Mouse (Mus musculus): ENCODE results near the gene Pdlim7. TPM values are rescaled to one million over a fixed set of nuclear protein-coding genes. Genes with fewer than 3 reads are reported as not detected.

The Pdlim7 gene
- total RNA-seq, 2 experiments from 2014 or later = 66.1 to 68.9 TPM

DNA sequence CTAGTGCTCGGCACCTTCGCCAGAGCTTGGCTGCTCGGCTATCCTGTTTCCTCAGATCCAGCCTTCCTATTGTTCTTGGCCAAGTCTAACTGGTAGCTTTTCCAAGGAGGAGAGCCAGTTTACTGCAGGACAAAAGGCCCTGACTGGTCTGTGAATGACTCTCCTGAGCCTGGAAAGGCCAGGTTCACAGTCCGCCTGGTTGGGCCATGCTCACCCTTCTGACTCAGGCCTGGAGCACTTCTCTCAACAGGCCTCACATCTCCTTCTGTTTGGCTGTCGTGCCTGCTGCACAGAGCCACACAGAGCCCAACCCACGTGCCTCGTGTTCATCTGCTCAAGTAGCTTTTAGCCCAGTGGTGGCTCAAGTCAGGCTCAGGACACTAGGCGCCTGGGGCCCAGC, 9.3 kb upstream of the Pdlim7 start:
- DNase-seq (ENCODE audit: low spot score in 2 of 2) = no peak

DNA sequence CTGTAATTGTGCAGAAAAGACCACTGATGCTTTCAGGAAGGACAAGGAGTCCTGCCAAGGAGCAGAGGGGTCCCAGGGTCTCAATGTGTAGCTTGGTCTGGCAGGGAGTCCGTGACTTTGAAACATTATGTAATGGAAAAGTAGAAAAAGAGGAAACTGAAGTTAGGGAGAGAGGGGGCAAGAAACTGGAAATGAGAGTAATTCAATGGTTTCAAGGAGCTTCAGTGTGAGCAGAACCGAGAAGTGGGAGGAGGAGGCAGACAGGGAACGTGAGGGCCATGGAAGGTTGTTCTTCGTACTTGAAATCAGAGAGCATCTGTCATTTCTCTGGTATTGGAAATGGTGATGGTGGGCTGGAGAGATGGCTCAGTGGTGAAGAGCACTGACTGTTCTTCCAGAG, 6.1 kb upstream of the Pdlim7 start:
- DNase-seq (ENCODE audit: low spot score in 2 of 2) = no peak

DNA sequence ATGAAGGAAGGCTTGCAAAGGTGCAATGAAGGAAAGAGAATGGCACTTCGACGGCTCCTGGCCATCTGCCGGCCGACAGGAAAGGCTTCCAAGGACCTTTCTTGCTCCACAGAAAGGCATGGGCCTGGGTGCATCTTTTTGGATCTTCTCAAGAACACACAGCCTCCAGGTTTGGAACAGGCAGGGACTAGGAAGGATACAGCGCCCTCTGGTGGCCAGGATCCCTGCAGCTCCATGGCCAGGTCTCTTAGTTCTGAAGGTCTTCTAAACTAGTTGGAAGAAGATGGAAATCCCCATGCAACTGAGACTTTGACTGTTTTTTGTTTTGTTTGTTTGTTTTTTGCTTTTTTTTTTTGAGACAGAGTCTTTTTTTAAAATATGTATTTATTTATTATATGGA, 3.5 kb upstream of the Pdlim7 start:
- DNase-seq (ENCODE audit: low spot score in 2 of 2) = peak; percentile 91 to 94

DNA sequence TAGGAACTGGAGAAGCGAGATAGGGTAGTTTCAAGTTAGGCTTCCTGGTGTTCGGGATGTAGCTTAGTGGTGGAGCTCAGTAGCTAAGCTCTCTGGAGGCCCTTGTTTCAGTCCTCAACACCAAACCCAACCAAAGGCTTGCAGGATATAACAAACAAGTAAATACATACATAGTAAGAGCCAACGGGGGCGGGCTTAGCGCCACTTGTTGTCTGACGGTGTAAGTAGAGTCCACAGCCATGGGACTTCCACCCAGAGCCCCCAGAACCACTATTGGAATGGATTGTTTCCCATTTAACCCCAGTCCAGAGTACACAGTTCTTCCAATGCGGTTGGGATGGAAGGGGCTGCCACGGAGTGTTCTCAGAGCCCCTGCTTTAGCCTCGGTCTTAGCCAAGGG, 352 bp upstream of the Pdlim7 start:
- DNase-seq (ENCODE audit: low spot score in 2 of 2) = no peak

DNA sequence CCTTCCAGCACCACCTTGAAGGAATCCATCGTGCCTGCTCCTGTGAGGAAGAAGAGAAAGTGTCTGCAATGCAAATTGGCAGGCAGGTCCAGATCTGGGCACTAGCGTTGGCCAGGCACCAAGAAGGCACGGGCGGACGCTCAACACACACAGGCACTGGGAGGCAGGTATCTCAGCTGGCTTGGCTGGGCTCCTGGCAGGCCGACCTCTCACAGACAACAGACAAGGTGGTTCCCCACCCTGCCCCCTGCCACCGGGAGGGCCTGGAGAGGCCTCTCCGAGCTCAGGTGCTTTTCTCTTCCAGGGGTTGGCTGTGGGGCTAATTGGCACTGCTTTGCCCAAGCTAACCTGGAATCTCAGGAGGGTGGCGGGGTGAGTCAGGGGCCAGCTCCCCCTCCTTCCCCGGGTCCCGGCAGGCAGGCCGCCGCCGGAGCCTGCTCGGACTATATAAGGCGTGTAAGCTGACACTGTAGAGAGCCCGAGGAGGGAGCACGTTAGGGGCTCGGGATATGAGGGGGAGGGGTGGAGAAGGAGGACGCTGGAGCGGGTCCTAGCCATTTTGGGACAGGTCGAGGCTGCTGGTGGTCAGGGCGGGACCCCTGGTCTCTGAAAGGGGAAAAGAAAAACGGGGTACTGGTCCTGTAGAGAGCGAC, 971 bp downstream of the Pdlim7 start:
- DNase-seq (ENCODE audit: low spot score in 2 of 2) = peak in 1 of 2 experiments; percentile 39

DNA sequence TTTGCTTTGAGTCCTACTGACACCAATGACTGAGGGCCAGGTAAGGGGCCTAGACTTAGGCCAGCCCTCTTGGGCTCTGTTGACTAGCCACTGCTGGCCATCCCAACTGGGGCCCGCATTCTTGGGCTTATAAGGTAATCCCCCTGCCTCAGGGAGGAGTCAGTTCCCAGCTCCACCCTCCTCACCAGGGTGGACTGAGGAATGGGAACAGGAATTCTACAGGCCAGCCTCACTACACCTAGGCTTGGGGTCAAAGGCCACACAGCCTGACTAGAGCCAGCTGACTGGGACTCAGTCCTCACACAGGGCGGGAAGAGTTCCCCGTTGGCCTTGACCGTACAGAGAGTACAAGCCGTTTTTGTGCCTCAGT, 2.0 kb downstream of the Pdlim7 start:
- no peak for DNase-seq (ENCODE audit: low spot score in 2 of 2)

DNA sequence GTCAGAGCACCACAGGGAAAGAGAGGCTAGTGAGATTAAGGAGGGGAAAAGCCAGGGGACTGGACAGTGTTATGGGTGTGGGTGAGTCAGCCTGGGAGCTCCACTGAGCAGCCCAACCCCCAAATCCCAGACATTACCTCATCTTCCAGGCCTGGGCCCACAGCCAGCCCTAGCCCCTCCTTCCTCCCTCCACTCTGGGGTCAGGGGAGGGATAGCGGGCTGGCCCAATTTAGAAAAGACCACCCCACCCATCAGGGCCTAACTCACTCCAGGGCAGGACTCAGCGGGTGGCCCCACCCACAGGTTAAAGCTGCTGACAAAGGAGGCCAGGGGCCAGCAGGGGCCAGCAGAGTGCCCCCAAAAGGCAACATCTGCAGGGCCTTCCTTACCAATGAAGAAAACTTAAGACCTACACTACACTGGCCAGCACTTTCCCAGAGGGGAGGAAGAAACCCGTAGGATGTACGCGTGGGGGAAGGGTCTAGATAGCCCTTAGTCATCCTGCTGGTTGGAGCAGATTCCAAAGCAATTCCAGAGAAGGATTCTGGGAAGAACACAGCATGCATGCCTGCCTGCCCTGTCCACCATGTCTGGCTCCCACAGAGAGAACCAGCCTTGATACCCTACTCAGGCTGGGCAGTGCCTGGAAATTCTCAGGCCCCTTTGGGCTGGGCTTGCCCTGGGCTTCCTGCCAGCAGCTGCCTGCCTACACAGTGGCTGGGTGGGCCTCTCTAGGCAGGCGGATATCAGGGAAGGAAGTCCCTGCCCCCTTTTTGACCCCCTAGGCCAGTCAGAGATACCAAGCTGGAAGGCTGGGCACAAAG, 2.6 kb downstream of the Pdlim7 start:
- DNase-seq (ENCODE audit: low spot score in 2 of 2) = peak; percentile 38 to 57

DNA sequence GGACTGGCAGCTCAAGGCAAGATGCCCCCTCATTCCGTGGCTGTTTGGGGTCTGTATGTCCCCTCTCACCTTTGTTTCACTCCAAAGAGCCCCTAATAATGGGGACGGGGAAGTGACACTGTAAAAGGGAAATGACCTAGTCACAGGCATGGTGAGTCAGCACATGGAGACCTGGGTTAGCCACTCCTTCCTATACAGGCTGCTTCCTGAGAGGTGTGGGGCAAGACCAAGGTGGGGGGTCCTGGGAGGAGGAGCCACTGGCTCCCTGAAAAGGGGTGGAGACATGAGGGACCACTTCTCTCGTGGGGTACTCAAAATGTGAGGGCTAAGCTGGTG, 3.2 kb downstream of the Pdlim7 start:
- no peak for DNase-seq (ENCODE audit: low spot score in 2 of 2)

DNA sequence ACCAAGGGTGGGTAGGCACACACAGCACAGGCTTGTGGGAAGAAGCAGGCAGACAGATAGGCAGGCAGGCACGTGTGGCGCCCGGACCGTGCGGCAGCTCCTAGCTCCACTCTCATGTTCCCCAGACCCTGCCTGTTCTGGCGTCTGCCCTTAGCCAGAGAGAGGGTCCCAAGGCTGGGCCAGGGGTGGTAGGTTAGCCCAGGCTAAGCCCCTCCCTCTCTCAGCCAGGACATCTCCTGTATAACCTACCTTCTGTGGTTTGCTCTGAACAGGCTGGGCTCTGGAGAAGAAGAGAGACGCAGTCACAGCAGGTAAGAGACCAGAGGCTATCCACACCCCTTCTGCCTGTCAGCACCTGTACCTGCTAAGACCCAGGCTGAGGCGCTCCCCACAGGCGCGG, 4.9 kb downstream of the Pdlim7 start:
- DNase-seq (ENCODE audit: low spot score in 2 of 2) = no peak

DNA sequence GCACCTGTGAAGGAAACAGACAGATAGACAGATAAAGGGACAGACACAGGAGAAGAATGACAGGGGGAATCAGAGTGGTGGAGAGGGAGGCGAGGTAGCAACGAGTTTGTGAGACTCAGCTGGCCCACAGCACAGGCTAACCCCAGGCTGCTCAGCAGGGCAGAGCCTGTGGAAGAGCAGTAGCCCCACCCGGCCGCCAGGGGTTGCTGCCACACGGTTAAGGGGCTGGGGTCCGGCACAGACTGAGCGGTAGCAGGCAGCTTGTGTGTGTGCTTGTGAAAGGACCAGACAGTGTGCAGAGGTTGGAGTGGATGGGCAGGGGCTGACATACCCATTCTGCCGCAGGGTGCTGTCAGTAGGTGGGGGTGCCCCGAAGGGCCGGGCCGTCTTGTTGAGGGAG, 5.6 kb downstream of the Pdlim7 start:
- no peak for DNase-seq (ENCODE audit: low spot score in 2 of 2)

DNA sequence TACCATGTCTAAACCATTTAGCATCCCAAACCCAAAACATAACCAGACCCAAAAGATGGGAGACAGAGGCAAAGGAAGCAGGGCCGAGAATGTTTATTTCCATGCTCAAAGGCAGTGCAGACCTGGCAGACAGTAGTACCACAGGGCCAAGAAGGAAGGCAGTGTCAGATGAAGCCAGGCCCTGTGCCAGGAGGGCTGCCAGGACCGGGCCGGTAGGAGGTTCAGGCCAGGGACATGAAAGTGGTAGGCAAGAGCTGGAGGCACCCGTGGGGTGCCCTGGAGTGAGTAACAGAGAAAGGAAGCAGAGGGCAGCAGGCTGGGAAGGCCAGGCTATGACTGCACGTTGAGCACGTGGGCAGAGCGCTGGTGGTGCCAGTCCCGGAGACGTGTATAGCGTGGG, 6.8 kb downstream of the Pdlim7 start:
- peak; percentile 28 to 47 for DNase-seq (ENCODE audit: low spot score in 2 of 2)

DNA sequence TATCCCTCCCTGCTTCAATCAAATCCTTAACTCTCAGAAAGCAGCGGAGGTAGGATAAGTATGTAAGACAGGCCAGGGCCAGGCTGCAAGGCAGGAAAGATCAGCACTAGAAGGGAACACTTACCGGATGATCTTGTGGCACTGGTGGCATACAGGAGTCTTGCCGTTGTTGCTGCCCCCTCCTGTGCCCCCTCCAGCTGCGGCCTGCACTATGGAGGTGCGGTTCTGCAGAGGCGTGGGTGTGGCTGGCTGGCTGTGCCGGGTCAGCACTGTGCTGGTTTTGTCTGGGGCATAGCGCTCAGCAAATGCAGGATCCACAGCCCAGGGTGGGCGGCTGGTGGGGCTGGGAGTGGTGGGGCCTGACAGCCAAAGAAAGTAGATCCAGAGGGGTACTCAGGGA, 7.7 kb downstream of the Pdlim7 start:
- DNase-seq (ENCODE audit: low spot score in 2 of 2) = no peak

DNA sequence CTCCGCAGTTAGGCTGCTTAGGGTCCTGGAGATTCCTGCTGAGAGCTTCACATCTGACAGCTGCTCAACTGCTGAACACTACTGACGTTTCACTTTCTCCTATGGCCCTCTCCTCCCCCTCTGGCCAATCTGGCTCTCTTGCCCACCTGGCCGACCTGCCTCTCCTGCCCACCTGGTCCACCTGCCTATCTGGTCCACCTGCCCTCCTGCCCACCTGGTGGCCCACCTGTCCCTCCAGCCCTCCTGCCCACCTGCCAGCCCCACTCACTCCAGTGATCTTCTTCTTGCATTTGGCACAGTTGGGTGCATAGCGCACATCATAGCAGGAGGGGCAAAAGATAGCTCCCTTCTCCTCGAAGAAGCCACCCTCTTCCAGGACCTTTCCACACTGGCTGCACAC, 9.1 kb downstream of the Pdlim7 start:
- no peak for DNase-seq (ENCODE audit: low spot score in 2 of 2)

DNA sequence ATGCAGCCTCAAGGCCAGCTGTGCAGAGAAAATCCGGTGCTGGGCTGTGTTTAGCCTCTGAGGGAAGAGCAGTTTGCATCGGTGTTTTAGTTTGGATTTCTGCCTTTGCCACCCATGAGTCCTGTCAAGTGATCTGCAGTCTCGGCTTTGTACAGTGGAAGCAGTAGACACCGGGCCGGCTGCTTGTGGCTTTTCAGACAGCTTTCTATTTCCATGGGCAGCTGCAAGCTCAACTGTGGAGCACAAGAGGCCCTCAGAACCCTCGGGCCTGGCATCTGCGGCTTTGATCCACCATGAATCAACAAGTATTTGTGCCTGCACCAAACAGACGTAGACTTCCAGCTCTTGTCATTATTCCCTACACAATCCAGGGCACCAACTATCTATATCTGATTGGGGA, 11.1 kb downstream of the Pdlim7 start:
- peak in 1 of 2 experiments; percentile 31 for DNase-seq (ENCODE audit: low spot score in 2 of 2)

DNA sequence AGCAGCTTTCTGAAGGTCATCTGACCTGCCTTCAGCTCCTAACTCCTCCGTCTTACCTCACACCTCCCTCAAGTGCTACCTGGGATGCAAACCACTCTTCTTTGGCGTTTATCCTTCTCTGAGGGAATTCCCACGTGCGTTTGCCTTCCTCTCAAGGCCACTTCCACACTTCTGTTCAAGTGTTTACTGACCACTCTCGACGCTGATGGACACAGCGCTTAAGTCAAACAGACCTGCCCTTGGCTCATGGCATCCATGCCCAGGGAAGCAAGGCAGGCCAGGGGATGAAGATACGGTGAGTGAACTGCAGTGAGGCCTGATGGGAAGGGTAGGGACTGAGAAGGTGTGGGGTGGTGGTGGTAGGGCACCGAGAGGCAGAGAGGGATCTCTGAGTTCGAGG, 12.9 kb downstream of the Pdlim7 start:
- no peak for DNase-seq (ENCODE audit: low spot score in 2 of 2)

DNA sequence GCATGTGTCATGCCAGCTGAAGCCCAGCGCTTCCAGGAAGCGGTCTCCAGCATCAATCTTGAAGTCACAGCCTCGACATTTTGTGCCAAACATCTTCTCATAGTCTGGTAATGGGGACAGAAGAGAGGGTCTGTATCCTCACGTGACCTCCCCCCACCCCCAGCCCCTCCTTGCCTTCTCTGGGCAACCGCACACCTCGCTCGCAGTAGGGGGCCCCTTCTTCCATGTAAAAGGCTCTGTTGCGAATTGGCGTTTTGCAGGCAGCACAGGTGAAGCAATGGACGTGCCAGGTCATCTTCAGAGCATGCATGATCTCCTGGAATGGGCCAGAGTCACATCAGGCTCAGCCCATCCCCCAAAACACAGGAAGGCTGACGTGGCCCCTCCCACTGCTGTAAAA, 14.6 kb downstream of the Pdlim7 start:
- no peak for DNase-seq (ENCODE audit: low spot score in 2 of 2)

DNA sequence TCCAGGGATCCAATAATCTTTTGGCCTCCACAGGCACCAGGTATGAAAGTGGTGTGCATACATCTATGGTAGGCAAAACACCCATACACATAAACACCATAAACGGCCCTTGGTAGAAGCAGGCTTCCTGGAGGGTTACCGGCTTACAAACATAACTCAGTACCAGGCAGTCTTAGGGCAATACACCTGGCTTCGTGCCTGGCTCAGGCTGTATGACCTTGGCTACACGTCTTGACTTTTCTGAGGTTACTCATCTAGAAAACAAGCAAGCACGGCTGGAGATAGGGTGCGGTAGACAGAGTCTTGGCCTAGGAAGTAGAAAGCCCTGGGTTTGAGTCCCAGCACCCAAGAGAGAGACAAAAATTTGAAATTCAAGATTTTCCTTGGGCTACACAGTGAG, 16.8 kb downstream of the Pdlim7 start:
- no peak for DNase-seq (ENCODE audit: low spot score in 2 of 2)

DNA sequence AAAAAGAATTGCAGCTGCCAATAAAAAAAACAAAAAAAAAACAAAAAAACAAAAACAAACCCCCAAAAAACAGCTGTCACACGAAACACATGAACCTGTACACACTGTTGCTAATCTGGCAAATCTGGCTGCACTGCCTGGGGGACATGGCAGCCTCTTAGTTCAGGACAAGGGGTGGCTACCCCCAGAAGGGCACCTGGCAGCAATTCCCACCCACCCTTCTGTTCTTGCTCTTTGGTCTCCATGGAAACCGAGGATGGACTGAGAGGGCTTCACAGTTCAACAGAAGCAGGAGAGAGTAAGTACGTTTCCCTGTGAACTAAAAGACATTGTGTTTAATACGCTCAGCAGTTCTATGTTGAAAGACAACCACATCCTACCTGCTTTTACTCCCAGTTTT, 17.8 kb downstream of the Pdlim7 start:
- DNase-seq (ENCODE audit: low spot score in 2 of 2) = no peak

DNA sequence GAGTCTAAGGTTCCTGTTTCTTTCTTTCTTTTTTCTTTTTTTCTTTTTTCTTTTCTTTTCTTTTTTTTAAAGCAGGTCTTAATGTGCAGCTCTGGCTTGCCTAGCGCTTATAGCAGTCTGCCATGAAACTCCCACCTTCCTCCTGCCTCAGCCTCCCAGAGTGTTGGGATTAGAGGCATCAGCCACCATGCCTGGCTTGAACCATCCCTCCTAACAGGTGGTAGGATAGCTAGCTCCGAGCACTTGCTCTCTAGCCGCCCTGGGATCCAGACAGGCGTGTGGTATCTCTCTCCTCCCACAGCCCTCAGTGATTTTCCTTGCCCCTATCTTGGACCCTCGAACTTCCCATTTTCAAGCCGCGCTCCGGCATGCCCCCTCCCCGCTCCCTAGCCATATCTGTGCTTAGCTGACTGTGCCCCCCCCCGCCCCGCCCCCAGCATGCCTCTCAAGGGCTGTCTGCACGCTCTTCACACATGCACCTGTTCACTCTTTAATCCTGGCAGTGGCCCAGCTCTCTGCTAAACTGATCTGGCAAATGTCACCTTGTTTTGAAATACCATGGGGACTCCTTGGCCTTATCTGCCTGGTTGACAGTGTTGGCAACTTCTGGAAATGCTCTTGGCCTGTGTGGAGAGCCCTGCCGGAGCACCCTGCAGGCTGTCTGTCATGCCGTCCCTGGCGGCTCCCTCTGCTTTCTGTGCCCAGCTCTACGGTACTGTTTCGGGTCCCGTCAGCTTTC, 18.4 kb downstream of the Pdlim7 start:
- DNase-seq (ENCODE audit: low spot score in 2 of 2) = peak; percentile 63 to 74

DNA sequence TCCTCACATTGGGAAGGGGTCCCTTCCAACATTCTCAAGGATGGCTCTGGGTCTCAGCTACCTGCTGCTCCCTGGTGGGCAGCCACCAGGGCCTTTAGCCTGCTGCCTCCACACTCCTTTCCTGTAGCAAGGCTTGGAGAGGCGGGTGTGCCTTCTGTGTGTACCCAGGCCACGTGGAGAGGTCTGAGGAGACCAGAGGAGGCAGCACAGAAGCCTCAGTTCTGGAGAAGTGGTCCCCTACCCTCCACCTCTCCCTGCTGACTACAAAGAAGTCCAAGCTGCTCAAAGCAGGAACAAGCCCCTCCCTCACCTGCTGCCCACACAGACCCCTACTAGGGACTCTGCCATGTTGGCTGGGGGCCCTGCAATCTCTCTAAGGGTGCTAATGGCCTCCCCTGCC, 19.2 kb downstream of the Pdlim7 start:
- no peak for DNase-seq (ENCODE audit: low spot score in 2 of 2)

DNA sequence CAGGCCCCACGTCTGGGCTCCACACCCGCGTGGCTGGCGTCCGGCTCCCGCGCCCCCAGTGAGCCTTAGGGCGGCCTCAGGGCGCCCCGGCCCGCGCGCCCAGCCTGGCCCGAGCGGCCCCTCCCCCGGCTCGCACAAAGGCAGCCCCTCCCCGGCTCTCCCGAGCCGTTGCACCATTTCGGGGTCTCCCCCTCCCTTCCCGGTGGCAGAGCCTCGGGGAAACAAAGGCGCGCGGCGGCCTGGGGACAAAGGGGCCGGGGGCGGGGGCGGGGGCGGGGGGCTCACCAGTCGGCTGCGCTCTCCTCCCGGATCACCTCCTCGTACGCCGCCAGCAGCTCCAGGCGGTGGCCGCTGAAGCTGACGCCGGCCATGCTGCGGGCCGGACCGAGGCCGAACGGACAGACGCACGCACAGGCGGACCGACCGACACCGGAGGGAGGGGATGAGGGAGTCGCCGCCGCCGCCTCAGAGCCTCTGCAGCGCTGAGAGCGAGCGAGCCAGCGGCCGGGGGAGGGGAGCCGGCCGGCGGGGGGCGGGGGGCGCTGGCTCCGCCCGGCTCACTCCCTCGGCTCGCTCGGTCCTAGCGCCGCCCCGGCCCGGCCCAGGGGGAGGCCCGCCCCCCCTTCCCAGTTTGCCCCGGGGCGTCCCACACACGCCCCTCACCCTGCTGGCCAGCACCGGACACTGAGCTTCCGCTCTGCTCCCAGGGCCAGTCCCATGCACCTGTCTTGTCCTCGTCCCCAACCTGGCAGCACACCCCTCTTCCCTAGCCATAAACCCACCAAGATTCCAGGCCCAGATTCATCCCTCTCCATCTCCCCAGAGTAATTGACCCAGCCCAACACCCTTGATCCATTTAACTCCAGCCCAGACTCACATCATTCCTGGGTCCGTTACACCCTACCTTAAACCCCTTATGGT, 25.6 kb downstream of the Pdlim7 start, which contains the start of gene Dbn1:
TSS of gene Dbn1 (minus strand) at position 534 of the 921 bp plus-strand sequence.
- DNase-seq (ENCODE audit: low spot score in 2 of 2) = peak in 1 of 2 experiments; percentile 74

All from layer of hippocampus, postnatal 10 days (tissue).